In genomic region chr17:84942358-84943032, GRCm38 (mm10) we compare ENCODE assay signal across 12 mouse cellular contexts. TPM values are rescaled to one million over a fixed set of nuclear protein-coding genes. Genes with fewer than 3 reads are reported as not detected.
DNase-seq lines count a peak whose midpoint lies in the region; ATAC-seq and TF ChIP-seq lines count a peak whose summit lies in the region.
"Had no signal": no experiment of that assay in that cellular context is flagged by ENCODE, and none has a peak within 500 bp of the region (broad histone marks: within the 10 kb centered on the region; RNA-seq: fewer than 3 reads in every experiment).

No protein-coding gene starts in this region.

- DNase-seq in frontal cortex, postnatal 14 days (ENCODE audit: low spot score in 2 of 2): no peak
- peak; percentile 6 to 7 for DNase-seq in left cerebral cortex, postnatal 36 days (ENCODE audit: low spot score in 2 of 2)
- no peak for DNase-seq in left cerebral cortex, postnatal 4 days
- no peak for DNase-seq in liver, postnatal 0 days
- DNase-seq in kidney, adult 18-20 months: no peak
- no peak for DNase-seq in limb, embryonic 10.5 days (ENCODE audit: low spot score)
- DNase-seq: cerebellum, postnatal 25 days; kidney, adult 9 months; thymus, postnatal 14 days had no signal

- no peak overlapping the region for H3K4me3 ChIP-seq in liver, postnatal 0 days (ENCODE audit: low read depth, low read length)
- H3K4me3 ChIP-seq in limb, embryonic 10.5 days: no peak overlapping the region
- H3K4me3 ChIP-seq: embryonic facial prominence, embryonic 15.5 days had no signal

- peak; percentile 96 for ATAC-seq in frontal cortex, adult (ENCODE audit: low TSS enrichment)
- ATAC-seq in erythroblast, adult 5-6 weeks (replicated peaks; ENCODE audit: low FRiP score, poor library complexity, severe bottlenecking): peak; percentile 79
- ATAC-seq in liver, postnatal 0 days: peak; percentile 81

- intact Hi-C loops in left cerebral cortex, postnatal 36 days (cut with DNase I): no loop called here
- intact Hi-C loops in left cerebral cortex, postnatal 4 days (cut with DNase I): no loop called here

- no peaks in the 10 kb centered on the region for H3K27me3 ChIP-seq in liver, postnatal 0 days (ENCODE audit: insufficient read depth, low read length)
- H3K27me3 ChIP-seq in limb, embryonic 10.5 days (ENCODE audit: low read depth, poor library complexity, severe bottlenecking): no peaks in the 10 kb centered on the region
- H3K27me3 ChIP-seq: embryonic facial prominence, embryonic 15.5 days had no signal

- WGBS in liver, postnatal 0 days (ENCODE audit: insufficient replicate concordance): 51% methylated on average over 10 of the region's 10 CpGs
- WGBS in limb, embryonic 10.5 days: 90% methylated on average over 10 of the region's 10 CpGs

- TF ChIP-seq EP300 in liver, postnatal 0 days (IDR thresholded peaks at IDR 0.05; ENCODE audit: low read depth): peak; percentile 66

- H3K9ac ChIP-seq in liver, postnatal 0 days (replicated peaks): no peak overlapping the region
- H3K9ac ChIP-seq: embryonic facial prominence, embryonic 15.5 days had no signal

- H3K4me1 ChIP-seq in liver, postnatal 0 days (ENCODE audit: insufficient read depth): peaks cover 27% of the 10 kb centered on the region
- H3K4me1 ChIP-seq in limb, embryonic 10.5 days: no peaks in the 10 kb centered on the region
- H3K4me1 ChIP-seq: embryonic facial prominence, embryonic 15.5 days had no signal

- H3K9me3 ChIP-seq in liver, postnatal 0 days (ENCODE audit: low read length): 0 out of 2 replicates have a peak, but pooled peaks cover 2% of the 10 kb centered on the region
- H3K9me3 ChIP-seq in limb, embryonic 10.5 days (replicated peaks): no peaks in the 10 kb centered on the region
- H3K9me3 ChIP-seq: embryonic facial prominence, embryonic 15.5 days had no signal

- peak overlapping the region; percentile 24; the same call in 1 of the 2 replicates for H3K4me2 ChIP-seq in liver, postnatal 0 days (ENCODE audit: low read depth, low read length)
- H3K4me2 ChIP-seq: embryonic facial prominence, embryonic 15.5 days had no signal

- H3K36me3 ChIP-seq in liver, postnatal 0 days (replicated peaks; ENCODE audit: insufficient read depth, low read length): no peaks in the 10 kb centered on the region
- no peaks in the 10 kb centered on the region for H3K36me3 ChIP-seq in limb, embryonic 10.5 days
- H3K36me3 ChIP-seq: embryonic facial prominence, embryonic 15.5 days had no signal

- TF ChIP-seq CTCF in liver, postnatal 0 days (IDR thresholded peaks at IDR 0.05; ENCODE audit: low read depth): no peak

- H3K27ac ChIP-seq in liver, postnatal 0 days (ENCODE audit: low read depth): peak overlapping the region; percentile 66
- no peak overlapping the region for H3K27ac ChIP-seq in limb, embryonic 10.5 days
- H3K27ac ChIP-seq: embryonic facial prominence, embryonic 15.5 days had no signal

RNA-seq across cellular contexts. Expression of gene Ppm1b, which starts 14.0 kb away (rescaled TPM):
- total RNA-seq in left cerebral cortex, postnatal 36 days (2021): 100 to 1,000 TPM; 146 to 152 TPM
- 10 to 100 TPM; 84.4 to 86.4 TPM for total RNA-seq in left cerebral cortex, postnatal 4 days (2021)
- 53.0 and 62.7 TPM in 2 replicates for total RNA-seq in erythroblast, adult 5-6 weeks (2015; ENCODE audit: low replicate concordance)
- 69.9 and 108 TPM in 2 replicates for total RNA-seq in erythroblast, adult 5-6 weeks (2017; ENCODE audit: low replicate concordance)
- 41.6 and 46.3 TPM in 2 replicates for polyA plus RNA-seq in liver, postnatal 0 days (2015; fragmentation: Nextera tagmentation; extraction: Ambion mirVana)
- polyA plus RNA-seq in limb, embryonic 10.5 days (2016; fragmentation: Nextera tagmentation; extraction: Ambion mirVana): 59.5 and 71.7 TPM in 2 replicates

Comparison
In these comparisons a context has a peak if more than half of its experiments do, and no peak if none do; other contexts are left out.
1. DNase-seq: peak in left cerebral cortex, postnatal 36 days (2 of 2); none in frontal cortex, postnatal 14 days (0 of 2), left cerebral cortex, postnatal 4 days (single experiment), liver, postnatal 0 days (single experiment), kidney, adult 18-20 months (single experiment) and limb, embryonic 10.5 days (single experiment).
2. Peak in every context shown above with its lines, with median percentiles within 50 percentile points of each other: ATAC-seq.